Mouse (Mus musculus): ENCODE measurements around the gene G6pc2. TPM values are rescaled to one million over a fixed set of nuclear protein-coding genes. Genes with fewer than 3 reads are reported as not detected.

The G6pc2 gene
- polyA plus RNA-seq, 1 experiment from 2014 or later = 0.76 TPM

DNA sequence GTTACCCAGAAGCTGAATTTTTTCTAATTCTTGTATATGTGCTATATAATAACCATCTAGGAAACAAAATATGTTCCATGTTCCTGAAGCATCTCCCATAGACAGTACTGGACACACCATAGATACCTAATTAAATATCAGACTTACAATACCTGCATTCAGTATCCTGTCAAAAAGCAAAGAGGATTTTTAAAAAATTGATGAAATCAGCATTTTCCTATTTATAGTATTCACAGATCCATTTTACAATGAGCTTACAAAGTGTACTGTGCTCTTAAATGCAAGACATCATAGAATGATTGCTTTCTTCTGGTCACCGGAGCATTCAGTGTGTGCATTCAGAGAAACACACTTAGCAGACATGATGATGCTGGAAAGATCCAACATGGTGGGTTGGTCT, 36.2 kb downstream of the G6pc2 start:
- H3K4me2 ChIP-seq (replicated peaks) = no peak overlapping the region
- H3K36me3 ChIP-seq = no peaks in the 10 kb centered on the region
- H3K27ac ChIP-seq = no peak overlapping the region
- H3K4me3 ChIP-seq = no peak overlapping the region
- H3K9ac ChIP-seq = no peak overlapping the region
- 98% methylated on average over 1 of the region's 1 CpGs for WGBS
- no peak for ATAC-seq (ENCODE audit: low FRiP score, low read depth)
- no peaks in the 10 kb centered on the region for H3K4me1 ChIP-seq
- no peaks in the 10 kb centered on the region for H3K27me3 ChIP-seq (replicated peaks)
- no peaks in the 10 kb centered on the region for H3K9me3 ChIP-seq

DNA sequence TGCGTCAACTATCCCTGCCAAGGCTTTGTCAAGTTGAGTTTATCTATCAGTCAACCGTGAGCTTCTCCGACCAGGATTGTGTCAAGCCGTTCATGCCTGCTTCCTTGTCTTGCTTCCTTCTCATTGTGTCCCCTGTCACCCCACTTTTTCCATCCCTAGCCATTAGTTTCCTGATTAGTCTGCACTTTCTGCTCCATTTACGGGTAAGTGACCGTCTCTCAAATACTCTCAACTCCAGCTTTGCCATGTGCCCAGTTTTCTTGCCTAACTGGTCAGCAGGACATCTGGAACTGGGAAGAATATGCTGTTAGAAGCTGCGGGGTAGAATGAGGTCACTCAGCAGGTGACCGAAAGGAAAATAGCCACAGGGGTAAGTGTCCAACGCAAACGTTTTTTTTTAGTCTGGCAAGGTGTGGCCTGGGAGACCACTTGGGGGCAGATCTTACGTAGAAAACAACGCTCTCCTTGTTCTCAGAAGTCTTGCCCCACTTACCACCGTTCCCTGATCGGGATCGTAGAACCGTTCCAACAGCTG, 37.4 kb downstream of the G6pc2 start:
- Histone ChIP-seq H3K27ac (no peak overlapping the region), H3K4me3 (no peak overlapping the region), H3K4me1 (no peaks in the 10 kb centered on the region), H3K9me3 (no peaks in the 10 kb centered on the region), H3K9ac (no peak overlapping the region), H3K36me3 (no peaks in the 10 kb centered on the region), H3K4me2 (replicated peaks) (no peak overlapping the region), H3K27me3 (replicated peaks) (no peaks in the 10 kb centered on the region)
- ATAC-seq (ENCODE audit: low FRiP score, low read depth) = no peak
- 69% methylated on average over 16 of the region's 16 CpGs for WGBS

DNA sequence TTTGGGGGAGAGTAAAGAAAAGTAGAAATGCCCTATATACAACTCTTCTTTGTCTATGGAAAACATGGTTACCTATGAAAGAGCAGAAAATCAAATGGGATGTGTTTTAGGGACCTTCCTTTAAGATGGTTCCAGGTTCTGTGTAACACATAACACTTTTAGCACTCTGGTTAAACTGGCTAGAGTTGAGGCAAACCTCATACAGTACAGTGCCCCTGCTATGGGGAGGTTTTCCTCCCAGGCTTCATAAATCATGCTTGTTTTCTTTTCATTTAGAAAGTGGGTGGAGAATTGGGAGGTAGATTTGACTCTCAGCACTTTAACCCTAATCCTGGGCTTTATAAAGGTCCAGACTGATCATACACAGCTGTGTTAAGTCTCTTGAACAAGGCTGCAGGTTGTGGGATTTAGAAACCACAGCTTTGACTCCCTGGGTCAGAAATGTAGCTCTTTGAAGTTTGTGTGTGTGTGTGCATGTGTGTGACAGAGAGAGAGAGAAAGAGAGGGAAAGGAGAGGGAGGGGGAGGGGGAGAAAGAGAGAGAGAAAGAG, 53.3 kb downstream of the G6pc2 start:
- Histone ChIP-seq H3K36me3 (no peaks in the 10 kb centered on the region), H3K27me3 (replicated peaks) (no peaks in the 10 kb centered on the region), H3K9ac (no peak overlapping the region), H3K4me2 (replicated peaks) (no peak overlapping the region), H3K4me1 (no peaks in the 10 kb centered on the region), H3K9me3 (no peaks in the 10 kb centered on the region), H3K27ac (no peak overlapping the region), H3K4me3 (no peak overlapping the region)
- ATAC-seq (ENCODE audit: low FRiP score, low read depth) = no peak

DNA sequence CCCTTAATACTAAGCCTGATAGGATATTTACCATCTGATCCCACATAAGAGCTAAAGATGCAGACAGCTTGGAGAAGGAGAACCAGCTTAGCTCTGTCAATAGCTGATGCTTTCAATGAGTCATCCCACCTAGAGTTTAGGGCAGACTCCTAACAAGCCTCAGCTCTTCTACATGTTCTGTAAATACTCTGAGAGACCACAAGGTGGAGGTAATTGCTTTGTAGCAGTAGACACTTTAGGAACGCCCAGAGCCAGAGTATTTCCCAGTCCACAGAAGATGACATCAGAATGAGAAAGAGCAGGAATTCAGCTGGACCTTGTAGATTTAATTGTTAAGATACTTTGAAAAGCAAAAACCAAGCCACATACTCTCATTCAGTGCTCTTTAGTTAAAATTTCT, 65.0 kb downstream of the G6pc2 start:
- no peaks in the 10 kb centered on the region for H3K27me3 ChIP-seq (replicated peaks)
- ATAC-seq (ENCODE audit: low FRiP score, low read depth) = peak; percentile 66; the same call in 1 of the 2 replicates
- no peaks in the 10 kb centered on the region for H3K9me3 ChIP-seq
- no peaks in the 10 kb centered on the region for H3K36me3 ChIP-seq
- WGBS = 11% methylated on average over 1 of the region's 1 CpGs
- no peak overlapping the region for H3K4me3 ChIP-seq
- no peak overlapping the region for H3K4me2 ChIP-seq (replicated peaks)
- no peak overlapping the region for H3K9ac ChIP-seq
- H3K27ac ChIP-seq = no peak overlapping the region
- H3K4me1 ChIP-seq = no peaks in the 10 kb centered on the region

Other genes with a start within 250 kb of the G6pc2 start
- gene Nostrin, start 75.3 kb upstream of the G6pc2 start, polyA plus RNA-seq (2016; fragmentation: Nextera tagmentation; extraction: Ambion mirVana) = 1.2 and 1.7 TPM in 2 replicates
- gene Spc25, start 4.9 kb upstream of the G6pc2 start, polyA plus RNA-seq (2016; fragmentation: Nextera tagmentation; extraction: Ambion mirVana) = 145 and 156 TPM in 2 replicates
- not detected in 2 replicates for gene Abcb11, start 131.5 kb downstream of the G6pc2 start, polyA plus RNA-seq (2016; fragmentation: Nextera tagmentation; extraction: Ambion mirVana)
- not detected in 2 replicates for gene Dhrs9, start 169.4 kb downstream of the G6pc2 start, polyA plus RNA-seq (2016; fragmentation: Nextera tagmentation; extraction: Ambion mirVana)